Mouse (Mus musculus): ENCODE results near the gene Tnrc18.

The Tnrc18 gene

GRCm38 (mm10) chr5:142823096-142824062, 5.9 kb upstream of the Tnrc18 start:
- DNase-seq (ENCODE audit: low read depth, low spot score), result peak; percentile 91

- peak; percentile 71 for DNase-seq (ENCODE audit: low read depth, low spot score)
Measured at GRCm38 (mm10) chr5:142822286-142823095, 5.0 kb upstream of the Tnrc18 start.

GRCm38 (mm10) chr5:142821974-142822285, 4.5 kb upstream of the Tnrc18 start:
- no peak for DNase-seq (ENCODE audit: low read depth, low spot score)

GRCm38 (mm10) chr5:142821266-142821973, 4.0 kb upstream of the Tnrc18 start:
- peak; percentile 98 for DNase-seq (ENCODE audit: low read depth, low spot score)

GRCm38 (mm10) chr5:142820276-142821265, 3.1 kb upstream of the Tnrc18 start:
- peak; percentile 68 for DNase-seq (ENCODE audit: low read depth, low spot score)

GRCm38 (mm10) chr5:142819385-142820275, 2.2 kb upstream of the Tnrc18 start:
- DNase-seq (ENCODE audit: low read depth, low spot score), result peak; percentile 83

- peak; percentile 79 for DNase-seq (ENCODE audit: low read depth, low spot score)
Measured at GRCm38 (mm10) chr5:142818435-142819360, 1.2 kb upstream of the Tnrc18 start.

GRCm38 (mm10) chr5:142816811-142817523, 495 bp downstream of the Tnrc18 start:
- DNase-seq (ENCODE audit: low read depth, low spot score), result peak; percentile 47

GRCm38 (mm10) chr5:142816031-142816810, 1.2 kb downstream of the Tnrc18 start:
- DNase-seq (ENCODE audit: low read depth, low spot score), result peak; percentile 51

GRCm38 (mm10) chr5:142815421-142816001, 2.0 kb downstream of the Tnrc18 start:
- DNase-seq (ENCODE audit: low read depth, low spot score), result peak; percentile 32

- no peak for DNase-seq (ENCODE audit: low read depth, low spot score)
Measured at GRCm38 (mm10) chr5:142814711-142815420, 2.6 kb downstream of the Tnrc18 start.

- DNase-seq (ENCODE audit: low read depth, low spot score), result peak; percentile 38
Measured at GRCm38 (mm10) chr5:142814161-142814651, 3.3 kb downstream of the Tnrc18 start.

GRCm38 (mm10) chr5:142813722-142814111, 3.7 kb downstream of the Tnrc18 start:
- no peak for DNase-seq (ENCODE audit: low read depth, low spot score)

- peak; percentile 68 for DNase-seq (ENCODE audit: low read depth, low spot score)
Measured at GRCm38 (mm10) chr5:142812976-142813721, 4.3 kb downstream of the Tnrc18 start.

GRCm38 (mm10) chr5:142812621-142812975, 4.9 kb downstream of the Tnrc18 start:
- no peak for DNase-seq (ENCODE audit: low read depth, low spot score)

Data from skeletal muscle tissue, adult 2 months (tissue).